Mouse (Mus musculus) brown adipose tissue, adult 24 weeks (tissue): Measurements from ENCODE around the gene Btbd17. TPM values are rescaled to one million over a fixed set of nuclear protein-coding genes. Genes with fewer than 3 reads are reported as not detected.

Experiments used
- H3K27ac ChIP-seq: fragments of 200-500 bp; replicated peaks from 2 replicates; pipeline ENCODE4 v1.5.1; 2012; ENCODE audit warnings: low read depth, mild to moderate bottlenecking, low read length
- H3K4me1 ChIP-seq: fragments of 200-500 bp; 2 replicates; pipeline ENCODE4 v1.6.1; 2012; ENCODE audit warnings: low read length, mixed read lengths; ENCODE audit not compliant: control insufficient read depth, insufficient read depth, insufficient read length
- H3K4me3 ChIP-seq: fragments of 200-500 bp; 2 replicates; pipeline ENCODE4 v1.5.1; 2012; ENCODE audit warnings: low read depth, mild to moderate bottlenecking, low read length, moderate library complexity; ENCODE audit not compliant: insufficient read depth
- polyA plus RNA-seq: library from polyadenylated mRNA; stranded (reverse); fragments of >200 nt; gene quantifications from 2 replicates; pipeline ENCODE4 v1.2.4, GENCODE M21; 2012; ENCODE audit not compliant: missing spikeins, insufficient read depth, insufficient read length

The Btbd17 gene
- polyA plus RNA-seq, 1 experiment = not detected

DNA sequence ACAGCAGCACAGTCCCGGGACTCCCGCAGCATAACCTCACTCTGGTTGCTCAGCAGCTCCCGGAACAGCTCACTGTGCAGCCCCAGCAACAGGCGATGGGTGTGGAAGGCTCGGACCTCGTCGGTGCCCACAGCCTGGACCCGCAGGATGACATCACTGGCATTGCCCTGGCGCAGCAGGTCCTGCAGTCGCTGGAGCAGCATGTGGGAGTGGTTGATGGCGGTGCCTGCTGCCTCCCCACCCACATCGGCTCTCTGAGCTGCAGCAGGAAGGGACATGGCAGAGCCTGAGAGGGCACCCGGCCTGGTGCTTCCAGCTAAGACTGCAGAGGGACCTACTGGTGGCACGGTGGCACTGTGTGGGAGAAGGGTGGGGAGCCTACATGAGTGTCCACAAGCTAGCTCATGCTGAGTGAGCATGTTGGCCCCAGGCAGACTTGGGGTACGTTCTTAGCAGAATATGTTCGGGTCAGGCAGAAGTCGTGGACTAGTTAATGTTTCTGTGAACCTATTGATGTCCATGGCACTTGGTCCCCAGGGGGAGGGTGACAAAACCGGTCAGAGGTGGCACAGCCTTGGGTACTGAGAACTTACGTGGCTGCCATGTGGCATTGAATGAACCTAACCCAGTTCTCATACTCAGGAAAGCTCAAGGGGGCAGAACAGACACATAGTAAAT is 1.7 kb downstream of the Btbd17 start:
- Histone ChIP-seq H3K27ac (no peak overlapping the region), H3K4me1 (no peaks in the 10 kb centered on the region)

DNA sequence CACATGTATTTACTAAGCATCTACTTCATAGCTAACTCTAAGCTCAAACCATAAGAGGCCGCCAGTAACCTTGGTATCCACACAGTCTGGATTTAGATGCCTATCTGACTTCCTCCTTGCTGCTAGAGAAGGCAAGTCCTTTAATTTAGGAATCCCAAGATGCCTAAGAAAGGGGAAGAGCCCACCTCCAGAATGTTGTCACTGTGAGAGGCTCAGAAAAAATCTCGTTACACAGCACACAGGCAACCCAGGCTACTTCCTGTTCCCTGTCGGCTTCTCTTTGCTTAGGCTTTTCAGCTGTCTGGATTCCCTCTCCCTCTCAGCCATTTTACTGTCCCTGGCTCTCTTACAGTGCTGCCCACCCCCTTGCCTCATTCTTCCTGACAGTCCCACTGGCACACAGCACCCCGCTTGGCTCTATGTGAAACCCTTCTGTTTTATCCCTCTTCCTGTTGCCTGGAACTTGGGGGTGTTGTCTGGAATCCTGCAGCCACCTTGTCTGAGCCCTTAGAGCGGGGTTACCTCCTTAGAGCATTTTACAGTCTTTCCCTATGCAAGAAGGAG is 2.7 kb downstream of the Btbd17 start:
- no peak overlapping the region for H3K27ac ChIP-seq
- no peaks in the 10 kb centered on the region for H3K4me1 ChIP-seq
- no peak overlapping the region for H3K4me3 ChIP-seq

More for the DNA sequence above, 1.7 kb downstream of the Btbd17 start:
- no peak overlapping the region for H3K4me3 ChIP-seq

- H3K27ac ChIP-seq = no peak overlapping the region
- H3K4me1 ChIP-seq = no peaks in the 10 kb centered on the region
- H3K4me3 ChIP-seq = peak overlapping the region; percentile 39
Measured at GRCm38 (mm10) chr11:114791891-114792411, 3.8 kb downstream of the Btbd17 start.

GRCm38 (mm10) chr11:114791351-114791889 is 4.3 kb downstream of the Btbd17 start:
- Histone ChIP-seq H3K27ac (no peak overlapping the region), H3K4me1 (no peaks in the 10 kb centered on the region)

DNA sequence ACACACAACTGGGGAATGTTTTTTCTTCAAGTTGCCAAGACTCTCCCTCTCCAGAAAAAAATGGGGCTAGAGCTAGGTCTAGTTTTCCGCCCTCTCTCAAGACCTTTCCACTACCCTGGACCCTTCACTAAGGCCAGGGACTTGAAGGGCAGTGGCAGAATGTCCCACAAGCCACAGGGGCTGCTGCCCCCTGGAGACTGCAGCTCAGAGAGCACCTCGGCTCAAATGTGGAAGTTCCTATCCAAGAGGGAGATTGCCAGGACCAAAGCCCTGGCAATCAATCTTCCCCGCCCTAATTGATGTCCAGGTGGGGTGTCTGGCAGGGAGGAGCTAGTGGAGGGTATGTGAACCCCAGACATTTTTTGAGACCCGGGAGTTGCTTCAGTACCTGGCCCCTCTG is 4.9 kb downstream of the Btbd17 start:
- H3K27ac ChIP-seq = no peak overlapping the region
- H3K4me1 ChIP-seq = no peaks in the 10 kb centered on the region
- H3K4me3 ChIP-seq = no peak overlapping the region

More at GRCm38 (mm10) chr11:114791351-114791889, 4.3 kb downstream of the Btbd17 start:
- H3K4me3 ChIP-seq = peak overlapping the region; percentile 39

DNA sequence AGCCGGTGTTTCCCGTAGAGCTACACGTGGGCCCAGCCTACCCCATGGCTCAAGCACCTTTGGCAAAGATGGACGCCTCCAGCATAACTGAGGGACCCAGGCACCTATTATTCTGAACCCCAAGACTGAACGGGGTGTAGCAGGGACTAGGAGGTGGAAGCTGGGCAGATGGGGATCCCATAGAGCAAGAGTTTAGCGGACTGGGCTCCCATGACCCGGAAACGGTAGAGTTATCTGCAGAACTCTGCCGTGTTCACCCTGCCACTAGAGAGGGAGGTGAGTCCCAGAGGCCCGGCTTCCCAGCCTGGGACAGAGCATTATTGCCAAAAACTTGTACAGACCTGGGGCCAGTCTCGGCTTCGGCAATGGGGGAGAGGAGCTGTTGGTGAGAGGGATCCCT is 5.6 kb downstream of the Btbd17 start:
- H3K4me1 ChIP-seq = no peaks in the 10 kb centered on the region
- H3K27ac ChIP-seq = no peak overlapping the region

GRCm38 (mm10) chr11:114789716-114790115 is 6.0 kb downstream of the Btbd17 start:
- Histone ChIP-seq H3K4me3 (no peak overlapping the region), H3K27ac (no peak overlapping the region)

More for the DNA sequence above, 5.6 kb downstream of the Btbd17 start:
- H3K4me3 ChIP-seq = no peak overlapping the region

DNA sequence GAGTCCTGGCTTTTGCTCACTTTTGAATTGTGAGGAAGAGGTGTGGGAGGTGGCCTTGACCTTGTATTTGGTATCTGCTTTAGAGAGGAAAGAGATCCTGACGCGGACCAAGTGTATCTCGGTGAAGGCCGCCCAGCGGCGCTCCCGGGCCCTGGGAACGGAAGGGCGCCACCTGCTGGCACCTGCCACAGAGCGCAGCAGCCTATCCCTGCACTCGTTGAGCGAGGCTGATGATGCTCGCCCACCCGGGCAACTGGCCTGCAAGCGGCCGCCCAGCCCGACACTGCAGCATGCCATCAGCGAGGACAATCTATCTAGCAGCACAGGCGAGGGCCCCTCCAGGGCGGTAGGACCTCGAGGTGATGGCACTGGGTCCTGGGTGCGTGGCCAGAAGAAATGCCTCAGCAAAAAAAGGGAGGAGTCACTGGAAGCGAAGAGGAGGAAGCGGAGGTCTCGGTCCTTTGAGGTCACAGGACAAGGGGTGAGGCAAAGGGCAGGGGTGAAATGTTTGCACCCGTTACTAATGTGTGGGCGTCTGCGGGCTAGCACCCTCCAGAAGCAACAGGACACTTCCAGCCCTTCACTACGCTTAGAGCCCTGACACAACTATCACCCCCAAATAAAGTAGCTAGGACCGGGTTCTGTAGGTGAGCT is 6.6 kb downstream of the Btbd17 start:
- H3K4me1 ChIP-seq = no peaks in the 10 kb centered on the region
- peak overlapping the region; percentile 25; the same call in 1 of the 2 replicates for H3K4me3 ChIP-seq
- H3K27ac ChIP-seq = no peak overlapping the region

More at GRCm38 (mm10) chr11:114789716-114790115, 6.0 kb downstream of the Btbd17 start:
- H3K4me1 ChIP-seq = no peaks in the 10 kb centered on the region

DNA sequence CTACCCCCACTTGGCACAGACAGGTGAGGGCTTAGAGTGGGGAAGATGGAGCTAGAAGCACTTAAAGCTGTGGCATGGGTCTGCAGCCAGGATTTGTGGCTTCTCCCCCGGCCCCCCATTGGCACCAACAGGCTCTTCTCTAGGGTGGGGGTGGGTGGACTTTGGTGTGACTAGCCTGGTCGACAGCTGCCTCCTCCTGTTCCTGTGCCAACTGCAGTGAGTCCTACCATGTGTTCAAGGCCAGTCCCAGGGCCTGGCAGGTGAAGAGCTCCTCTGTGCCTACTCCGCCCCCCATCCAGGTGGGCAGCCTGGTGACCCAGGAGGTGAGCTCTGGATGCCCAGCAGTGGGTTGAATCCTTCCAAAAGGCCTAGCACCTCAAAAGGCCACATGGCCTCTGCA is 8.1 kb downstream of the Btbd17 start:
- Histone ChIP-seq H3K27ac (no peak overlapping the region), H3K4me1 (no peaks in the 10 kb centered on the region), H3K4me3 (no peak overlapping the region)

- no peaks in the 10 kb centered on the region for H3K4me1 ChIP-seq
- no peak overlapping the region for H3K27ac ChIP-seq
- no peak overlapping the region for H3K4me3 ChIP-seq
Measured at GRCm38 (mm10) chr11:114786326-114786725, 9.4 kb downstream of the Btbd17 start.

DNA sequence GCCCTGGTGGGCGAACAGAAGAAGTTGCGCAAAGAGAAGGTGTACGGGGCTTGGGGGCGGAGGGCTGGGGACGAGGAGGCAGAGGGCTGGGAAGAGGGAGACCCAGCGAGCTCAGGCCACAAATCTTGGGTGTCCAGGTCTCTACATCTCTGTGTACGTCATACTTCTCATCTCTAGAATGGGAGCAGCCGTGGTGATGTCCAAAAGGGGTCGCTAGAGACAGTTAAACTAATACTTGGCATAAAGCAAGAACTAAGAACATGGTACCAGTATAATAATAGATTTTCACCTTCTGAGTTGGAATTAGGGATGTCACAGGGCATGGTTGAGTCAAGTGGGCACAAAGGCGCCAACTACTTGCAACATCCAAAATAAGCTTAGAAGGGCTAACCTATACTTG is 9.9 kb downstream of the Btbd17 start:
- Histone ChIP-seq H3K4me1 (no peaks in the 10 kb centered on the region), H3K4me3 (no peak overlapping the region), H3K27ac (no peak overlapping the region)

GRCm38 (mm10) chr11:114780076-114780475 is 15.7 kb downstream of the Btbd17 start:
- Histone ChIP-seq H3K4me3 (no peak overlapping the region), H3K27ac (no peak overlapping the region), H3K4me1 (no peaks in the 10 kb centered on the region)

GRCm38 (mm10) chr11:114771896-114772295 is 23.8 kb downstream of the Btbd17 start:
- H3K4me3 ChIP-seq = no peak overlapping the region
- no peaks in the 10 kb centered on the region for H3K4me1 ChIP-seq
- H3K27ac ChIP-seq = no peak overlapping the region

- no peaks in the 10 kb centered on the region; the same call in 1 of the 2 replicates for H3K4me1 ChIP-seq
- no peak overlapping the region for H3K27ac ChIP-seq
- no peak overlapping the region for H3K4me3 ChIP-seq
Measured at GRCm38 (mm10) chr11:114769911-114770310, 25.8 kb downstream of the Btbd17 start.
